Mouse (Mus musculus) bone marrow macrophage, adult 2 months (primary cell): Measurements from ENCODE around the gene Cubn.

Experiments
- CTCF ChIP-seq: IDR thresholded peaks from 2 replicates; pipeline ENCODE4 v1.5.1; 2012; ENCODE audit warnings: low read depth, mild to moderate bottlenecking, low read length, moderate library complexity
- POLR2A ChIP-seq: IDR thresholded peaks from 2 replicates; pipeline ENCODE4 v1.6.1; 2012; ENCODE audit warnings: mild to moderate bottlenecking, low read depth, low read length, borderline replicate concordance

DNA sequence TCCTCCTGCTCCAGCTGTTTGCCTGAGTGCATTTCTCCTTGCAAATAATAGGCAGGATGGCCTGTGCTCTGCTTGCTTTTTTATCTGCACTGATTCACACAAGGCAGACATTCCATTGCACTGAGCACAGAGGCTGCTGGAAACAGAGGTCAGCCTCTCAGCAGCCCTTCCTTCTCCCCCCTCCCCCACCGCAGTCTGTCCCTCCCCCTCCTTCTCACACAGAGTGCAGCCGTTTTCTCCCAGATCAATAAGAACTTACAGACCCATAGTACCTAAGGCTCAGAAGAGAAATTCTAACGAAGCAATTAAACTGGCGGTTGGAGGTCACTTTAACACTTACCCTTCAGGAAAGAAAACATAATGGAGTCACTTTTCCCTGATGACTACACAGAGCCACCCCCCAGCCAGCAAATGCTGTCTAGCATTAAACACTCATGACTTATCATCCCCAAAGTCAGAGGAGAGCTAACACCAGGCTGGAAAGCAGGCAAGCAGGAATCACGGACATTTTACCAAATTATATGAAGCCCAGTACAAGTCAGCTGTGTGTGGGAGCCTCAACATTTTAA lies 119.3 kb downstream of the Cubn start:
- TF ChIP-seq CTCF (no peak), POLR2A (no peak)
